Mouse (Mus musculus): ENCODE measurements around the gene Sos1. TPM values are rescaled to one million over a fixed set of nuclear protein-coding genes. Genes with fewer than 3 reads are reported as not detected.

Gene Sos1
- polyA plus RNA-seq, 1 experiment: 0.06 TPM

DNA sequence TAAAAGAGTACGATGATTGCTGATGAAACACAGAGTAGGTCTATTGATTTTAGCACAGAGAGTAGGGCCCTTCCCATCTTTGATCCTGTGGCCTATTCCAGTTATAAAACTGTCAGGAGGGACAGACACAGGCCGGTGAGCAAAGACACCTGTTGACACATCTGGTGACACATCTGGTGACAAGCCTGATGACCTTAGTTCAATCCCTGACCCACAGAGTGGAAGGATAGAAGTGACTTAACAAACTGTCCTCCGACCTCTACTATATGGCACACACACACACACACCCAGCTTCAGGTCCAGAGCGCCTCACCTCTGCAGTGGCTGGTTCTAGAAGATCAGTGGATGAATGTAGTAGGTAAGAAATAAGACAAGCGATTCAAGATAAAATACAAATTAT is 33.8 kb downstream of the Sos1 start:
- Histone ChIP-seq H3K36me3 (ENCODE audit: control insufficient read depth) (peaks cover 56% of the 10 kb centered on the region), H3K4me1 (ENCODE audit: control insufficient read depth) (no peaks in the 10 kb centered on the region), H3K27me3 (ENCODE audit: control insufficient read depth) (no peaks in the 10 kb centered on the region), H3K9me3 (ENCODE audit: control insufficient read depth, low read length) (no peaks in the 10 kb centered on the region), H3K4me3 (replicated peaks) (no peak overlapping the region)
- TF ChIP-seq TAL1 (IDR thresholded peaks at IDR 0.05; ENCODE audit: low read length) (no peak), GATA1 (IDR thresholded peaks at IDR 0.05; ENCODE audit: low read length) (no peak)

- Histone ChIP-seq H3K4me1 (ENCODE audit: control insufficient read depth) (no peaks in the 10 kb centered on the region), H3K9me3 (ENCODE audit: control insufficient read depth, low read length) (no peaks in the 10 kb centered on the region), H3K27me3 (ENCODE audit: control insufficient read depth) (no peaks in the 10 kb centered on the region), H3K36me3 (ENCODE audit: control insufficient read depth) (peaks cover 54% of the 10 kb centered on the region), H3K4me3 (replicated peaks) (no peak overlapping the region)
- TF ChIP-seq GATA1 (IDR thresholded peaks at IDR 0.05; ENCODE audit: low read length): no peak
- TF ChIP-seq TAL1 (IDR thresholded peaks at IDR 0.05; ENCODE audit: low read length): no peak
Observed at GRCm38 (mm10) chr17:80445433-80445832, 34.8 kb downstream of the Sos1 start.

DNA sequence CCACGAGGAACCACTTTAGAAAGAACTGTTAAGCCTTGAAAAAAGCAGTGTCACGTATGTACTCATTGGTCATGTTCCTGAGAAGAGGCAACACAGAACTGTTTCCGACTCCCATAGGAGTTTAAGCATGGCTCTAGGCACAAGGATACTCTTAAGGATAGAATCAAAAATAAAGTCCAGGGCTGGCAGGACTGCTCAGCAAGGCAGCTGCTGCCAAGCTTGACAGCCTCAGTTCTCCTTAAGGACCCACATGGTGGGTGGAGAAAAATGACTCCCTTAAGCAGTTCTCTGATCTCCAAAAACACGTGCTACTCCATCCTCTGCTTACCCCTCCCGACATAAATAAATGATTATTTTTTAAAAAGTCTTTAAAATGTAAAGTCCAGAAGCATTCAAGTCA is 44.6 kb downstream of the Sos1 start:
- TF ChIP-seq GATA1 (IDR thresholded peaks at IDR 0.05; ENCODE audit: low read length) (no peak), TAL1 (IDR thresholded peaks at IDR 0.05; ENCODE audit: low read length) (no peak)
- H3K27me3 ChIP-seq (ENCODE audit: control insufficient read depth): no peaks in the 10 kb centered on the region
- no peaks in the 10 kb centered on the region for H3K4me1 ChIP-seq (ENCODE audit: control insufficient read depth)
- H3K4me3 ChIP-seq (replicated peaks): no peak overlapping the region
- peaks cover 31% of the 10 kb centered on the region for H3K36me3 ChIP-seq (ENCODE audit: control insufficient read depth)
- H3K9me3 ChIP-seq (ENCODE audit: control insufficient read depth, low read length): no peaks in the 10 kb centered on the region

- Histone ChIP-seq H3K4me3 (replicated peaks) (no peak overlapping the region), H3K9me3 (ENCODE audit: control insufficient read depth, low read length) (no peaks in the 10 kb centered on the region), H3K27me3 (ENCODE audit: control insufficient read depth) (no peaks in the 10 kb centered on the region), H3K4me1 (ENCODE audit: control insufficient read depth) (no peaks in the 10 kb centered on the region), H3K36me3 (ENCODE audit: control insufficient read depth) (peaks cover 32% of the 10 kb centered on the region)
- TF ChIP-seq TAL1 (IDR thresholded peaks at IDR 0.05; ENCODE audit: low read length): no peak
- TF ChIP-seq GATA1 (IDR thresholded peaks at IDR 0.05; ENCODE audit: low read length): no peak
Observed at GRCm38 (mm10) chr17:80434430-80434829, 45.8 kb downstream of the Sos1 start.

GRCm38 (mm10) chr17:80431997-80432396 is 48.3 kb downstream of the Sos1 start:
- no peaks in the 10 kb centered on the region for H3K4me1 ChIP-seq (ENCODE audit: control insufficient read depth)
- no peaks in the 10 kb centered on the region for H3K9me3 ChIP-seq (ENCODE audit: control insufficient read depth, low read length)
- peaks cover 25% of the 10 kb centered on the region for H3K36me3 ChIP-seq (ENCODE audit: control insufficient read depth)
- H3K27me3 ChIP-seq (ENCODE audit: control insufficient read depth): no peaks in the 10 kb centered on the region
- TF ChIP-seq TAL1 (IDR thresholded peaks at IDR 0.05; ENCODE audit: low read length) (no peak), GATA1 (IDR thresholded peaks at IDR 0.05; ENCODE audit: low read length) (no peak)
- no peak overlapping the region for H3K4me3 ChIP-seq (replicated peaks)

GRCm38 (mm10) chr17:80427966-80428365 is 52.3 kb downstream of the Sos1 start:
- no peaks in the 10 kb centered on the region for H3K4me1 ChIP-seq (ENCODE audit: control insufficient read depth)
- no peak overlapping the region for H3K4me3 ChIP-seq (replicated peaks)
- no peak for TF ChIP-seq TAL1 (IDR thresholded peaks at IDR 0.05; ENCODE audit: low read length)
- H3K36me3 ChIP-seq (ENCODE audit: control insufficient read depth): peaks cover 8% of the 10 kb centered on the region
- no peaks in the 10 kb centered on the region for H3K27me3 ChIP-seq (ENCODE audit: control insufficient read depth)
- no peaks in the 10 kb centered on the region for H3K9me3 ChIP-seq (ENCODE audit: control insufficient read depth, low read length)

GRCm38 (mm10) chr17:80426901-80427300 is 53.4 kb downstream of the Sos1 start:
- Histone ChIP-seq H3K4me3 (replicated peaks) (no peak overlapping the region), H3K36me3 (ENCODE audit: control insufficient read depth) (peaks cover 13% of the 10 kb centered on the region), H3K27me3 (ENCODE audit: control insufficient read depth) (no peaks in the 10 kb centered on the region), H3K4me1 (ENCODE audit: control insufficient read depth) (no peaks in the 10 kb centered on the region), H3K9me3 (ENCODE audit: control insufficient read depth, low read length) (no peaks in the 10 kb centered on the region)
- TF ChIP-seq GATA1 (IDR thresholded peaks at IDR 0.05; ENCODE audit: low read length) (no peak), TAL1 (IDR thresholded peaks at IDR 0.05; ENCODE audit: low read length) (no peak)

DNA sequence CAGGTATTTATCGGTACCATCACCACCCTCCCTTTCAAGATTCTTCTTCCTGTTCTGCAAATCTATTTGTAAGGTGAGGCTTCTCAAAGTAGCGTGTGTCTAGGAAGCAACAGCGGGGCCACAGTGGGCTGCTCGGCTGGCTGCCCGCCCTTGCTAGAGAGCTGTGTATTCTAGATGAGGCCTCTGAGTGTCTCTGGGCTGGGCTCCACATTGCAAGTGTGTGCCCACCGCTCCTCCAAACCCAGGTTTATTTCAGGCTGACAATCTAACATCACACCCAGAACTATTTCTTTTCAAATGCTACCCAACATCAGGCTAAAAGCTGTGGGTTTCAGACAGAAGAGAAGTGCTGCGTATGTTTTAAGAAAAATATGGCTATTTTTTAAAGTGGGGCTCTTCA is 54.1 kb downstream of the Sos1 start:
- H3K36me3 ChIP-seq (ENCODE audit: control insufficient read depth): peaks cover 14% of the 10 kb centered on the region
- H3K4me1 ChIP-seq (ENCODE audit: control insufficient read depth): no peaks in the 10 kb centered on the region
- TF ChIP-seq TAL1 (IDR thresholded peaks at IDR 0.05; ENCODE audit: low read length) (no peak), GATA1 (IDR thresholded peaks at IDR 0.05; ENCODE audit: low read length) (no peak)
- no peaks in the 10 kb centered on the region for H3K9me3 ChIP-seq (ENCODE audit: control insufficient read depth, low read length)
- H3K4me3 ChIP-seq (replicated peaks): no peak overlapping the region
- H3K27me3 ChIP-seq (ENCODE audit: control insufficient read depth): no peaks in the 10 kb centered on the region

DNA sequence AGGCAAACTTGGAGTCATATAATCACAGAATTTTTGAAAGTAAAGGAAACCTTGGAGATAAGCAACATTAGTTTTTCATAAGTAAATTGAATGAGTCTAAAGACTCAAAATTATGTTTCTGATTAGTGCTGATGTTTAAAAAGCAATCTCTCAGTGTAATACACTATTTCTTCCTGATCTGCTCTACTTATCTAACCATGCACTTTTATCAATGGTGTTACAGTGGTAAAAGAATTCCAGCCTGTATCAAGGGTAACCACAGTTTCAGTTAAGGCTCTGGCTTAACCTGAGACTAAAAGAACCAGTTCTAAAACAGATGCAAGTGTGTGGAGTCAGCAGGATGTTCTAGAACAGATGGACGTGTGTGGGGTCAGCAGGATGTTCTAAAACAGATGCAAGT is 59.3 kb downstream of the Sos1 start:
- TF ChIP-seq TAL1 (IDR thresholded peaks at IDR 0.05; ENCODE audit: low read length) (no peak), GATA1 (IDR thresholded peaks at IDR 0.05; ENCODE audit: low read length) (no peak)
- Histone ChIP-seq H3K9me3 (ENCODE audit: control insufficient read depth, low read length) (no peaks in the 10 kb centered on the region), H3K36me3 (ENCODE audit: control insufficient read depth) (peaks cover 44% of the 10 kb centered on the region)

GRCm38 (mm10) chr17:80418572-80419210 is 61.6 kb downstream of the Sos1 start:
- Histone ChIP-seq H3K4me3 (replicated peaks) (no peak overlapping the region), H3K4me1 (ENCODE audit: control insufficient read depth) (no peaks in the 10 kb centered on the region), H3K9me3 (ENCODE audit: control insufficient read depth, low read length) (no peaks in the 10 kb centered on the region), H3K36me3 (ENCODE audit: control insufficient read depth) (peaks cover 56% of the 10 kb centered on the region), H3K27me3 (ENCODE audit: control insufficient read depth) (no peaks in the 10 kb centered on the region)
- TF ChIP-seq TAL1 (IDR thresholded peaks at IDR 0.05; ENCODE audit: low read length) (no peak), GATA1 (IDR thresholded peaks at IDR 0.05; ENCODE audit: low read length) (no peak)

More for the DNA sequence above, 59.3 kb downstream of the Sos1 start:
- Histone ChIP-seq H3K4me3 (replicated peaks) (no peak overlapping the region), H3K4me1 (ENCODE audit: control insufficient read depth) (no peaks in the 10 kb centered on the region), H3K27me3 (ENCODE audit: control insufficient read depth) (no peaks in the 10 kb centered on the region)

Measured in erythroblast, embryonic 14.5 days (primary cell).